Mouse (Mus musculus): ENCODE results near the gene Setdb1. TPM values are rescaled to one million over a fixed set of nuclear protein-coding genes. Genes with fewer than 3 reads are reported as not detected.
"Not testable (repeated sequence)": the region's sequence is repeated elsewhere in the genome, so short reads cannot be mapped to it uniquely, and the experiment has no call there.

Gene Setdb1
- 10 to 100 TPM; 37.7 to 39.2 TPM for total RNA-seq (2021)
- long read RNA-seq, experiment 1, full-length matches to known transcripts, result 9 of 37 reads
- long read RNA-seq, experiment 1, partial matches to known transcripts, result 6 of 37 reads
- long read RNA-seq, experiment 1, other reads (novel, unspliced or antisense), result 22 of 37 reads
- long read RNA-seq, experiment 2, full-length matches to known transcripts, result 5 of 41 reads
- long read RNA-seq, experiment 2, partial matches to known transcripts, result 12 of 41 reads
- long read RNA-seq, experiment 2, other reads (novel, unspliced or antisense), result 24 of 41 reads

- H3K27ac ChIP-seq, result peak within 1 kb of the TSS; percentile 14; the same call in 1 of the 2 replicates
- peak; percentile 95 to 96 for DNase-seq (ENCODE audit: low spot score in 2 of 2)
- H3K4me3 ChIP-seq, result peak within 1 kb of the TSS; percentile 56
- 0 out of 2 replicates have a peak, but pooled peaks have one; percentile 22 for TF ChIP-seq CTCF (conservative IDR thresholded peaks at IDR 0.05)
Observed at GRCm38 (mm10) chr3:95356701-95357449, at the start of gene Setdb1. Gene Setdb1 (minus strand): TSS chr3:95357202.

GRCm38 (mm10) chr3:95402741-95403140, 45.7 kb upstream of the Setdb1 start, which contains the start of gene 4930558C23Rik:
Gene 4930558C23Rik (minus strand): TSS chr3:95402841.
- no peak for TF ChIP-seq CTCF (conservative IDR thresholded peaks at IDR 0.05)
- no peak for DNase-seq (ENCODE audit: low spot score in 2 of 2)
- Histone ChIP-seq H3K4me3 (no peak within 1 kb of the TSS), H3K27ac (no peak within 1 kb of the TSS)

GRCm38 (mm10) chr3:95394385-95394784, 37.4 kb upstream of the Setdb1 start:
- no peak for DNase-seq (ENCODE audit: low spot score in 2 of 2)
- no peak overlapping the region for H3K27ac ChIP-seq
- peak; percentile 59 for TF ChIP-seq CTCF (conservative IDR thresholded peaks at IDR 0.05)
- H3K4me3 ChIP-seq, result no peak overlapping the region

- Histone ChIP-seq H3K27ac (no peak overlapping the region), H3K4me3 (no peak overlapping the region)
- DNase-seq (ENCODE audit: low spot score in 2 of 2), result no peak
- TF ChIP-seq CTCF (conservative IDR thresholded peaks at IDR 0.05), result no peak
Observed at GRCm38 (mm10) chr3:95385401-95386075, 28.5 kb upstream of the Setdb1 start.

- H3K4me3 ChIP-seq, result no peak overlapping the region
- TF ChIP-seq CTCF (conservative IDR thresholded peaks at IDR 0.05), result no peak
- DNase-seq (ENCODE audit: low spot score in 2 of 2), result no peak
- no peak overlapping the region for H3K27ac ChIP-seq
Observed at GRCm38 (mm10) chr3:95373208-95373607, 16.2 kb upstream of the Setdb1 start.

GRCm38 (mm10) chr3:95370101-95370500, 13.1 kb upstream of the Setdb1 start:
- H3K27ac ChIP-seq, result no peak overlapping the region
- TF ChIP-seq CTCF (conservative IDR thresholded peaks at IDR 0.05), result no peak
- no peak for DNase-seq (ENCODE audit: low spot score in 2 of 2)
- H3K4me3 ChIP-seq, result no peak overlapping the region

- DNase-seq (ENCODE audit: low spot score in 2 of 2); H3K27ac ChIP-seq; H3K4me3 ChIP-seq: not testable (repeated sequence)
Observed at GRCm38 (mm10) chr3:95360276-95360675, 3.3 kb upstream of the Setdb1 start.

GRCm38 (mm10) chr3:95357746-95358145, 744 bp upstream of the Setdb1 start:
- H3K27ac ChIP-seq, result no peak overlapping the region
- no peak for DNase-seq (ENCODE audit: low spot score in 2 of 2)
- TF ChIP-seq CTCF (conservative IDR thresholded peaks at IDR 0.05), result no peak
- no peak overlapping the region for H3K4me3 ChIP-seq

GRCm38 (mm10) chr3:95355911-95356544, 974 bp downstream of the Setdb1 start:
- not testable (repeated sequence) for H3K27ac ChIP-seq; DNase-seq (ENCODE audit: low spot score in 2 of 2)
- H3K4me3 ChIP-seq, result peak overlapping the region; percentile 44; the same call in 1 of the 2 replicates

- H3K27ac ChIP-seq, result no peak overlapping the region
- H3K4me3 ChIP-seq, result no peak overlapping the region
- DNase-seq (ENCODE audit: low spot score in 2 of 2), result no peak
- peak; percentile 78 for TF ChIP-seq CTCF (conservative IDR thresholded peaks at IDR 0.05)
Observed at GRCm38 (mm10) chr3:95349491-95349890, 7.5 kb downstream of the Setdb1 start.

- peak; percentile 61 for TF ChIP-seq CTCF (conservative IDR thresholded peaks at IDR 0.05)
- H3K4me3 ChIP-seq; H3K27ac ChIP-seq; DNase-seq (ENCODE audit: low spot score in 2 of 2): not testable (repeated sequence)
Observed at GRCm38 (mm10) chr3:95348343-95348742, 8.7 kb downstream of the Setdb1 start.

- no peak for TF ChIP-seq CTCF (conservative IDR thresholded peaks at IDR 0.05)
- Histone ChIP-seq H3K27ac (no peak overlapping the region), H3K4me3 (no peak overlapping the region)
- DNase-seq (ENCODE audit: low spot score in 2 of 2), result no peak
Observed at GRCm38 (mm10) chr3:95346454-95346853, 10.5 kb downstream of the Setdb1 start.

GRCm38 (mm10) chr3:95343356-95344000, 13.5 kb downstream of the Setdb1 start:
- not testable (repeated sequence) for H3K27ac ChIP-seq; DNase-seq (ENCODE audit: low spot score in 2 of 2); H3K4me3 ChIP-seq

All from layer of hippocampus, adult 2 months (tissue).